Mouse (Mus musculus): ENCODE data around the gene Foxq1. TPM values are rescaled to one million over a fixed set of nuclear protein-coding genes. Genes with fewer than 3 reads are reported as not detected.

Gene Foxq1
- polyA plus RNA-seq, 1 experiment from 2014 or later: 2.0 TPM

DNA sequence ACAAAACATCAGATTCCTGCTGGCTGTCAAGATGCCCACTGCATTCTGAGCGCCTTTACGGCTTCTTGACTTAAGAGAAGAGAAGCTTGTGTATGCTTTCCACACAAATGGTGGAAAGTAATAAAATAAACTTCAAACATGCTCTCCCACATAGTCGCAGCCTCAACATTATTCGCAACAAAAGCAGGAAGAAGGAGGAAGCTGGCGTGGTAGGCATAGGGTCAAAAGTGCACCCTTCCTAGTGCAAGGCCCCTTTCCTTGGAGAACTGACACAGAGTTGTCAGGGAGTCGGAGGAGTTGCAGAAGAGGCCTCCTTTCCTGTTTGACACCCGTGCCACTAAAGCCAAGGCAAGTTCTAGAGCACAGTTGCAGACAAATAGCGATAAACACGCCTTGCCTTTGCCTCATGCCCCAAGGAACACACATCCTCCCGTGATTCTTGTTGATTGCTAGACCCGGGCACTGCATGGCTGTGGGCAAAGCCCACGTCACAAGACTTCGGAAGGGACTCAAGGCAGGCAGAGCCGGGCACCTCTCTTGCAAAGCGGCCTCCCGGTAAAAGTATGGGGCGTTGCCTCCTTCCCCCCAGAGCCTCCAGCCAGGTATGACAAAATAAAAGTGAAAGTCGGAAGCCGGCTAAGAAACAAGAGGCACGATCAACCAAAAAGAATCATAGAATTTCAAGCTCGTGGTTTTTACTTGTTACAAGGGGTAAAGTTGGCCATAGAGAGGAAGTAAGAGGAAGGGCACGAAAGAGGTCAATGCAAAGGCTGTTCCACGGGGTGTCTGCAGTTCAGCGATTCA, 1.2 kb downstream of the Foxq1 start:
- Histone ChIP-seq H3K9ac (replicated peaks) (no peak overlapping the region), H3K27ac (no peak overlapping the region), H3K27me3 (peaks cover 85% of the 10 kb centered on the region), H3K4me2 (replicated peaks) (peak overlapping the region; percentile 97), H3K9me3 (no peaks in the 10 kb centered on the region), H3K4me3 (replicated peaks) (peak overlapping the region; percentile 53), H3K4me1 (replicated peaks) (peaks cover 26% of the 10 kb centered on the region), H3K36me3 (no peaks in the 10 kb centered on the region)
- ATAC-seq: no peak
- 5% methylated on average over 24 of the region's 24 CpGs for WGBS

DNA sequence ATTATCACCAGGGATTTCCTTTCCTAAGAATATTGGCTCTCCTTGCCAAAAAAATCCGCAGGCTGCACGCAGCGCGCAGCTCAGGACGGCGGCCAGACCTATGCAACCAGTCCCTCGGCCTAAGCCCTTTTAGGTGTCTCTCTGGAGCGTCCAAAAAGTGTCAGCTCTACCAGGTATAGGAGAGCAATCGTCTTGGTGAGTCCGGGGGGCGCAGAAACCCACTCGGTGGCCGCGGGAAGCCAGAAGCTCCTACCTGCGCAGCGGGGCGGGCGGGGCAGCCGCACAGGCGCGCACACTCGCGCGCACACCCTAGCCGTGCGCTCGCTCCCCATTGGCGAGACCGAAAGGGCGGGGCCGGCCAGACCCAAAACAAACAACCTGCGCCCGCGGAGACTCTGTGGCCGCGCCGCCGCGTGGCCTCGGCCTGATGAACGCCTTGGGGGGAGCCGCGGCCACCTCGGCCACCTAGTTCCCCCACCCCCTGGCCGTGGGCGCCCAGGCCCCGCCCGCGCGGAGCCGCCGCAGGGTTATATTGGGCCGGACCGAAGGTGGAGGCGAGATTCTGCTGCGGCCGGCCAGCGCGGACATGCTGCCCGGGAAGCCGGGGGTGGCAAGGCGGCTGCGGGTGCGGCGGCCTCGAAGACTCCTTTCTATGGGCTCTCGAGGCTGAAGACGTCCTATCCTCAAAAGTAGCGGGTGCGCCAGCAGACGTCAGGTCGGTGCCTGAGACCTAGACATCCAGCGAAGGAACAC, 2.0 kb downstream of the Foxq1 start:
- under 1% methylated on average over 71 of the region's 73 CpGs for WGBS
- Histone ChIP-seq H3K36me3 (no peaks in the 10 kb centered on the region), H3K4me2 (replicated peaks) (peak overlapping the region; percentile 97), H3K9me3 (no peaks in the 10 kb centered on the region), H3K27ac (no peak overlapping the region), H3K9ac (replicated peaks) (peak overlapping the region; percentile 53), H3K27me3 (peaks cover 93% of the 10 kb centered on the region), H3K4me1 (replicated peaks) (peaks cover 26% of the 10 kb centered on the region), H3K4me3 (replicated peaks) (peak overlapping the region; percentile 53)
- peak; percentile 28 for ATAC-seq

DNA sequence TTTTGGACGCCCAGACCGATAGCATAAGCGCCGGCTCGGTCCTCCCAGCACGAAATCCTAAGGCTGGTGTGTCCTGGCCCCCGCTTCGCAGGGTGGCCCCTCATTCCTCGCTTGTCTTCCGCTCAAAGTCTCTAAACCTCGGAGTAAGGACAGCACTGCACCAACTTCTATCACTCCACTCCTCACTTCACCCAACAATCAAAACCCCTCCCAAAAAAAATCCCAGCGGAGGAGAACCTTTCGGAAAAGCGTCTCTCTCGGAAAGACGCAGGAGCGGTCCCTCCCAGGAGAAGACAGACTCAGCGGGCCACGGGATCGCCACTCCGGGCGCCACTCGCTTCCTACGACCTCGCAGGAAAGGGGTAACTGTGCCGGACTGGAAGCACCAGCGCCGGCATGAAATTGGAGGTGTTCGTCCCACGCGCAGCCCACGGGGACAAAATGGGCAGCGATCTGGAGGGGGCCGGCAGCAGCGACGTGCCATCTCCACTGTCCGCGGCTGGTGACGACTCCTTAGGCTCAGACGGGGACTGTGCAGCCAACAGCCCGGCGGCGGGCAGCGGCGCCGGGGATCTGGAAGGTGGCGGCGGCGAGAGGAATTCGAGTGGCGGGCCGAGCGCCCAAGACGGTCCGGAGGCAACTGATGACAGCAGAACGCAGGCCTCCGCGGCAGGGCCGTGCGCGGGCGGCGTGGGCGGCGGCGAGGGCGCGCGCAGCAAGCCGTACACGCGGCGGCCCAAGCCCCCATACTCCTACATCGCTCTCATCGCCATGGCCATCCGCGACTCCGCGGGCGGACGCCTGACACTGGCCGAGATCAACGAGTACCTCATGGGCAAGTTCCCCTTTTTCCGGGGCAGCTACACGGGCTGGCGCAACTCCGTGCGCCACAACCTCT, 2.8 kb downstream of the Foxq1 start, which contains the start of gene A530084C06Rik:
A530084C06Rik (minus strand) TSS at position 813 of the 898 bp plus-strand sequence.
- Histone ChIP-seq H3K9ac (replicated peaks) (peak within 1 kb of the TSS; percentile 65), H3K36me3 (no peaks in the 10 kb centered on the region), H3K4me1 (replicated peaks) (peaks cover 26% of the 10 kb centered on the region), H3K27ac (peak within 1 kb of the TSS; percentile 37; the same call in 1 of the 2 replicates), H3K9me3 (no peaks in the 10 kb centered on the region), H3K4me2 (replicated peaks) (peak within 1 kb of the TSS; percentile 97), H3K4me3 (replicated peaks) (peak within 1 kb of the TSS; percentile 53), H3K27me3 (peaks cover 97% of the 10 kb centered on the region)
- under 1% methylated on average over 88 of the region's 88 CpGs for WGBS
- peak; percentile 66 for ATAC-seq

DNA sequence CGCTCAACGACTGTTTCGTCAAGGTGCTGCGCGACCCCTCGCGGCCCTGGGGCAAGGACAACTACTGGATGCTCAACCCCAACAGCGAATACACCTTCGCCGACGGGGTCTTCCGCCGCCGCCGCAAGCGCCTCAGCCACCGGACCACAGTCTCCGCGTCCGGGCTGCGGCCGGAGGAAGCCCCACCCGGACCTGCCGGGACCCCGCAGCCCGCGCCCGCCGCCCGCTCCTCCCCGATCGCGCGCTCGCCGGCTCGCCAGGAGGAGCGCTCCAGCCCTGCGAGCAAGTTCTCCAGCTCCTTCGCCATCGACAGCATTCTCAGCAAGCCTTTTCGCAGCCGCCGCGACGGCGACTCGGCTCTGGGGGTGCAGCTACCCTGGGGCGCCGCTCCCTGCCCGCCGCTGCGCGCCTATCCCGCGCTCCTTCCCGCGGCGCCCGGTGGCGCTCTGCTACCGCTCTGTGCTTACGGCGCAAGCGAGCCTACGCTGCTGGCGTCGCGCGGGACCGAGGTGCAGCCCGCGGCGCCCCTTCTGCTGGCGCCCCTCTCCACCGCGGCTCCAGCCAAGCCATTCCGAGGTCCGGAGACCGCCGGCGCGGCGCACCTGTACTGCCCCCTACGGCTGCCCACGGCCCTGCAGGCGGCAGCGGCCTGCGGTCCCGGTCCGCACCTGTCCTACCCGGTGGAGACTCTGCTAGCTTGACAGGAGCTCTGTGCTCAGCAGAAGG, 3.6 kb downstream of the Foxq1 start:
- peak overlapping the region; percentile 53 for H3K4me3 ChIP-seq (replicated peaks)
- no peaks in the 10 kb centered on the region for H3K36me3 ChIP-seq
- peaks cover 26% of the 10 kb centered on the region for H3K4me1 ChIP-seq (replicated peaks)
- peak; percentile 80 for ATAC-seq
- peaks cover 94% of the 10 kb centered on the region for H3K27me3 ChIP-seq
- WGBS: under 1% methylated on average over 92 of the region's 92 CpGs
- peak overlapping the region; percentile 65 for H3K9ac ChIP-seq (replicated peaks)
- H3K4me2 ChIP-seq (replicated peaks): peak overlapping the region; percentile 97
- no peaks in the 10 kb centered on the region for H3K9me3 ChIP-seq
- no peak overlapping the region for H3K27ac ChIP-seq

DNA sequence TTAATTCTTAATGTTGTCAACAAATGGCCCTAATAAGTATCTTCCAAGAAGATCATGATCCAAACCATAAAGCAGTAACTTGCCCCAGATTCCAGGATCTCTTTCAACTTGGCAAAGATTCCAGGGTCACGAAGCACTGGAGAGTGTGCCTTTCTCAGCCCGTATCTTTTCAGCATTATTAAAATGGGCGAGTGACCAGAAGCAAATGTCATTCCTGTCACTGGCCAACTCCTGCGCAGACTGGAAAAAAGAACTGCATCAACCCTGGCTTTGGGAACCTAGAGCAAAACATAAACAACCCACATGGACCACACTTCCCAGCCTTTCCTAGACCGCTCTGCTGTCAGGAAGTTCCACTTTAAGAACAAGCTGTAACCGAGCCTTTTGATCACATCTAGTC, 8.5 kb downstream of the Foxq1 start:
- Histone ChIP-seq H3K9me3 (no peaks in the 10 kb centered on the region), H3K4me1 (replicated peaks) (peaks cover 6% of the 10 kb centered on the region), H3K4me3 (replicated peaks) (no peak overlapping the region), H3K36me3 (no peaks in the 10 kb centered on the region), H3K4me2 (replicated peaks) (no peak overlapping the region), H3K9ac (replicated peaks) (no peak overlapping the region), H3K27ac (no peak overlapping the region), H3K27me3 (peaks cover 57% of the 10 kb centered on the region)
- 65% methylated on average over 6 of the region's 6 CpGs for WGBS
- no peak for ATAC-seq

DNA sequence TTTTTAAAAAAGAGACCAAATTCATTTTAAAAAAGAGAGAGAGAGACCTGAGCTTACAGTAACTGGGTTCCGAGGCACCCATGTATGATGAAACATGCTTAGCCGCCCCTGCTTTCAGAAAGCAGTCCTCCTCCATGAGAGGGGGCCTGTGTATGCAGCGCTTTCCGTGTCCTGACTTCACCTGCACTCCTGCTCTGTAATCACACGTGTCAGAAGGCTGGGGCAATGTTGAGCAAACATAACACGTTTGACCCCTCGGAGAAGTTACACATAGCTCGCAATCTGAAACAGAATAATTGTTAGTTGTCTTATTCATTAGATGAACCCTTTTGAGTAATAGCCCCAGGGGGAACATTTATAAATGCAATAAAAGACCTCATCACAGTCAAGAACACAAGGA, 11.2 kb downstream of the Foxq1 start:
- no peaks in the 10 kb centered on the region for H3K4me1 ChIP-seq (replicated peaks)
- no peak overlapping the region for H3K9ac ChIP-seq (replicated peaks)
- 87% methylated on average over 8 of the region's 8 CpGs for WGBS
- H3K4me3 ChIP-seq (replicated peaks): no peak overlapping the region
- H3K27ac ChIP-seq: no peak overlapping the region
- no peaks in the 10 kb centered on the region for H3K9me3 ChIP-seq
- no peaks in the 10 kb centered on the region for H3K36me3 ChIP-seq
- no peak for ATAC-seq
- peaks cover 29% of the 10 kb centered on the region for H3K27me3 ChIP-seq
- H3K4me2 ChIP-seq (replicated peaks): no peak overlapping the region

DNA sequence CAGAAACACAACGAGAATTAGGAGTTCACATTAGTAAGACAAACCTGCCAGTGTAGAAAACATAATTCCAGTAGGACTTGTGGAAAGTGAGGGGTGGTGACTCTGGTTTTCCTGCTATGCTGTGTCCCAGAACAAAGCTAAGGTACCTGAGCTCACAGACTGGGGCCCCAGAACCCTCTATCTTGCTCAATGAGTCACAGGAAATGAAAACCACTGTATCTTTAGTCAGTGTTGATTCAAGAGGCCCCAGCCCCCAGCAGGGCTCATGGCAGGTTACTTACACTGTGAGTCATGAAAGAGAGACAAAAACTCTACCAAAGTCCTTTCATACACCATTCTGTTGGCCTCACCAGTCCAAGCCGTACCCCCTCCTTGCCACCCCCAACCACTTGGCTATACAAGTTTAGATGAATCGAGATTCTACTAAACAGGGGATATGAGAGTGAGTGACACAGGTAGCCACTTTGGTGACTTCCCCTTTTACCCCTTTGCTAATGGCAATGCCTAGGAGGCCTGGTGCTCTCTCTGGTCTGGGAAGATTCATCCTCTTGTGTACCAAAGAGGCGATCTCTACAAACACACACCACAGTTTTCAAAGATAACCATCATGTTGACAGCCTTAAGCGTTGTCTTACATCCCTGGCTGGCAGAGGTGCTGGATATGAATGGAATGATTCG, 11.8 kb downstream of the Foxq1 start:
- no peaks in the 10 kb centered on the region for H3K9me3 ChIP-seq
- H3K4me3 ChIP-seq (replicated peaks): no peak overlapping the region
- H3K27me3 ChIP-seq: peaks cover 23% of the 10 kb centered on the region
- WGBS: 83% methylated on average over 6 of the region's 6 CpGs
- no peak overlapping the region for H3K9ac ChIP-seq (replicated peaks)
- no peaks in the 10 kb centered on the region for H3K36me3 ChIP-seq
- H3K4me1 ChIP-seq (replicated peaks): no peaks in the 10 kb centered on the region
- H3K4me2 ChIP-seq (replicated peaks): no peak overlapping the region
- no peak overlapping the region for H3K27ac ChIP-seq
- no peak for ATAC-seq

DNA sequence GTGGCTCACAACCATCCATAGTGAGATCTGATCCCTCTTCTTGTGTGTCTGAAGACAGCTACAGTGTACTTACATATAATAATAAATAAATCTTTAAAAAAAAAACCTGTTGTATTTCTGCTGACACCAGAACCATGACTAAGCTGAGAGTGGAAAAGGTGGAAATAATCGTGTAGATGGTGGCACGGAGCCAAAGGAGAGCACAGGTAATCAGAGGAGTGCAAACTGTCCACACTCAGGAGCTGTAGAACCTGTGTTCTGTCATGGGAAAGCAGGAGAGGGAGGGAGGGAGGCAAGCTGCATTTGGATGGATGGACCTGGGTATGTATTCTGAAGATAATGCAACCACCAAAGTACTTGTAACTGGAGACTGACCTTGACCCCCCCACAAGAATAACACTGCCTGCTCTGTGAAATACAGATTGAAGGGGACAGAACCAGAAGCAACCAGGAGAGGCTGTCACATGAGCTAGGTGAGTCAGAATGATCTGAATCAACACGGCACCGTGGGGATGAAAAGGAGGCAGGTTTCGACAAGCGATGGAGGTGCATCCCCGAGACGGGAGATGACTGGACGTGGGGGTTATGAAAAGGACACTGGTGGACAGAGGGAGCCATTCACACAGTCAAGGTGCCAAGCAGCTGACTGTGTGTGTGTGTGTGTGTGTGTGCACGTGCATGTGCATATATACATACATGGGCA, 17.0 kb downstream of the Foxq1 start:
- Histone ChIP-seq H3K4me2 (replicated peaks) (no peak overlapping the region), H3K9ac (replicated peaks) (no peak overlapping the region), H3K4me1 (replicated peaks) (peaks cover 5% of the 10 kb centered on the region; the same call in 1 of the 2 replicates), H3K27ac (no peak overlapping the region), H3K36me3 (no peaks in the 10 kb centered on the region), H3K4me3 (replicated peaks) (no peak overlapping the region), H3K27me3 (no peaks in the 10 kb centered on the region), H3K9me3 (no peaks in the 10 kb centered on the region)
- 92% methylated on average over 10 of the region's 10 CpGs for WGBS
- ATAC-seq: no peak

DNA sequence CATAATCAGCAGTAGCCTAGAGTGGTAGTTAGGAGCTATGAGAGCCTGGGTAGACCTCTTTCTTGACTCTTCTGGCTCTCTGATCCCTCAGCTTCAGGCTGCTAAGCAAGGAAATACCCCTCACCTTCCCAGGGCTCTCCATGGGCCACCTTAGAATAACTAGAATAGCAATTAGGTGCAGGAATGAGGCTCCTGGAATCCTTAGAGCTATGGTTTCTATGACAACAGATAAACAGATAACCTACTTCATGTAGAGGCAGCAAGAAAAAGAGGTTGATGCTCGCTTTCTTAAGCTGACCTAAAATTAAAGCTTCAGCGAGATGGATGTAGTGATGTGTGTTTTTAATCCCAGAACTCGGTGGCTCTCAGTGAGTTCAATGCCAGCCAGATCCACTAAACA, 18.7 kb downstream of the Foxq1 start:
- WGBS: 74% methylated on average over 3 of the region's 3 CpGs
- Histone ChIP-seq H3K27ac (no peak overlapping the region), H3K4me3 (replicated peaks) (no peak overlapping the region), H3K4me1 (replicated peaks) (peaks cover 11% of the 10 kb centered on the region), H3K9ac (replicated peaks) (no peak overlapping the region), H3K4me2 (replicated peaks) (no peak overlapping the region), H3K36me3 (no peaks in the 10 kb centered on the region), H3K9me3 (no peaks in the 10 kb centered on the region), H3K27me3 (no peaks in the 10 kb centered on the region)
- no peak for ATAC-seq

DNA sequence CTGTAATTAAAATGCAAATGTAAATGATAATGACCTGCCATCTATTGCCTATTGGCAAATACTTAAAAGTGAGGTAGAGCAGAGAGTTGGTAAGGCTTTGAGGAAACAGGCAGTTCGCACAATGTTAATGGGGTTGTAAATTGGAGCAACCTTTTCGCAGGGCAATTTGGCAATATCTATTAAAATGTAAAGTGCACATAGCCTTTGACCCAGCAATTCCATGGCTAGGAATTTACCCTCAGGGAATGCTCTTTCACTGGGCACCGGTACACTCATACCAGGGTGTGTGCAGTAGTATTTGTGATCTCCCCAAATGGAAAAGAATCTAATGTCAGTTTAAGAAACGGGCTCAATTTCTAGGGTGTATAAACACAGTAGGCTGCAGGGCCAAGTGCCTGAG, 20.8 kb downstream of the Foxq1 start:
- Histone ChIP-seq H3K27ac (no peak overlapping the region), H3K9me3 (no peaks in the 10 kb centered on the region), H3K27me3 (0 out of 2 replicates have a peak, but pooled peaks cover 3% of the 10 kb centered on the region), H3K36me3 (no peaks in the 10 kb centered on the region), H3K4me2 (replicated peaks) (no peak overlapping the region), H3K4me3 (replicated peaks) (no peak overlapping the region), H3K4me1 (replicated peaks) (peaks cover 11% of the 10 kb centered on the region), H3K9ac (replicated peaks) (no peak overlapping the region)
- no peak for ATAC-seq
- 86% methylated on average over 4 of the region's 4 CpGs for WGBS

All from midbrain, embryonic 13.5 days (tissue).